Mouse (Mus musculus) layer of hippocampus, adult 8-10 months (tissue): ENCODE results near the gene Zmiz1. TPM values are rescaled to one million over a fixed set of nuclear protein-coding genes. Genes with fewer than 3 reads are reported as not detected.

Experiments used
- DNase-seq, 2 experiments: peaks; one replicate each; pipeline ENCODE4 v3.0.0; 2022; ENCODE audit warnings: low spot score in 2 of 2
- total RNA-seq, 4 experiments: library from RNA; stranded (reverse); gene quantifications; 2 replicates each; pipeline ENCODE4 v1.2.4; 2022

Gene Zmiz1
- total RNA-seq, 4 experiments from 2014 or later = 77.0 to 102 (median 92.7) TPM

- DNase-seq = no peak
Measured at GRCm38 (mm10) chr14:25555848-25556247, 96.9 kb downstream of the Zmiz1 start.

GRCm38 (mm10) chr14:25557014-25557413 lies 98.0 kb downstream of the Zmiz1 start:
- DNase-seq = no peak

- no peak for DNase-seq
Measured at GRCm38 (mm10) chr14:25558479-25558878, 99.5 kb downstream of the Zmiz1 start.

- no peak for DNase-seq
Measured at GRCm38 (mm10) chr14:25559907-25560306, 100.9 kb downstream of the Zmiz1 start.

- DNase-seq = no peak
Measured at GRCm38 (mm10) chr14:25560841-25561240, 101.9 kb downstream of the Zmiz1 start.

GRCm38 (mm10) chr14:25561716-25562115 lies 102.7 kb downstream of the Zmiz1 start:
- DNase-seq = no peak

- DNase-seq = no peak
Measured at GRCm38 (mm10) chr14:25562447-25562846, 103.5 kb downstream of the Zmiz1 start.

- no peak for DNase-seq
Measured at GRCm38 (mm10) chr14:25562909-25563308, 103.9 kb downstream of the Zmiz1 start.

GRCm38 (mm10) chr14:25564577-25564976 lies 105.6 kb downstream of the Zmiz1 start:
- DNase-seq = no peak

- DNase-seq = peak; percentile 82 to 89
Measured at GRCm38 (mm10) chr14:25565344-25566088, 106.5 kb downstream of the Zmiz1 start.

- peak in 1 of 2 experiments; percentile 75 for DNase-seq
Measured at GRCm38 (mm10) chr14:25567245-25567644, 108.3 kb downstream of the Zmiz1 start.

GRCm38 (mm10) chr14:25567837-25568236 lies 108.9 kb downstream of the Zmiz1 start:
- no peak for DNase-seq

- DNase-seq = no peak
Measured at GRCm38 (mm10) chr14:25574047-25574870, 115.3 kb downstream of the Zmiz1 start.

GRCm38 (mm10) chr14:25576642-25577041 lies 117.7 kb downstream of the Zmiz1 start:
- no peak for DNase-seq

GRCm38 (mm10) chr14:25577431-25577830 lies 118.4 kb downstream of the Zmiz1 start:
- no peak for DNase-seq

- DNase-seq = no peak
Measured at GRCm38 (mm10) chr14:25579597-25579996, 120.6 kb downstream of the Zmiz1 start.

- DNase-seq = no peak
Measured at GRCm38 (mm10) chr14:25580397-25580796, 121.4 kb downstream of the Zmiz1 start.

- DNase-seq = no peak
Measured at GRCm38 (mm10) chr14:25582603-25583002, 123.6 kb downstream of the Zmiz1 start.

GRCm38 (mm10) chr14:25583899-25584298 lies 124.9 kb downstream of the Zmiz1 start:
- no peak for DNase-seq

- DNase-seq = peak in 1 of 2 experiments; percentile 74
Measured at GRCm38 (mm10) chr14:25585545-25586301, 126.7 kb downstream of the Zmiz1 start.

- no peak for DNase-seq
Measured at GRCm38 (mm10) chr14:25586846-25587486, 128.0 kb downstream of the Zmiz1 start.
